Mouse (Mus musculus): ENCODE measurements at regions not wholly inside any gene's neighbourhood (a gene's known extent, or its start where the extent isn't known, plus 50 kb on each side); places are given as distances from the start of the nearest gene placed in this dataset.

- DNase-seq = no peak
These were observed 646.8 kb upstream of the Auts2 start for GRCm38 (mm10) chr5:133189798-133190571.

GRCm38 (mm10) chr5:133175636-133176035 is 632.5 kb upstream of the Auts2 start:
- no peak for DNase-seq

- peak; percentile 92 to 93 for DNase-seq
These were observed 630.1 kb upstream of the Auts2 start for GRCm38 (mm10) chr5:133173155-133173723.

GRCm38 (mm10) chr5:133172686-133173085 is 629.5 kb upstream of the Auts2 start:
- no peak for DNase-seq

- no peak for DNase-seq
These were observed 628.1 kb upstream of the Auts2 start for GRCm38 (mm10) chr5:133171266-133171665.

- no peak for DNase-seq
These were observed 624.4 kb upstream of the Auts2 start for GRCm38 (mm10) chr5:133167576-133167975.

GRCm38 (mm10) chr5:133167001-133167461 is 623.9 kb upstream of the Auts2 start:
- no peak for DNase-seq

GRCm38 (mm10) chr5:133156115-133156857 is 613.1 kb upstream of the Auts2 start:
- DNase-seq = no peak

GRCm38 (mm10) chr5:133145996-133146395 is 602.9 kb upstream of the Auts2 start:
- no peak for DNase-seq

GRCm38 (mm10) chr5:133143679-133144078 is 600.5 kb upstream of the Auts2 start:
- DNase-seq = no peak

GRCm38 (mm10) chr5:133142401-133143115 is 599.4 kb upstream of the Auts2 start:
- DNase-seq = no peak

GRCm38 (mm10) chr5:133131042-133131441 is 587.9 kb upstream of the Auts2 start:
- DNase-seq = no peak

- DNase-seq = no peak
These were observed 587.2 kb upstream of the Auts2 start for GRCm38 (mm10) chr5:133130316-133130715.

GRCm38 (mm10) chr5:133124223-133124622 is 581.1 kb upstream of the Auts2 start:
- DNase-seq = no peak

GRCm38 (mm10) chr5:133113946-133114345 is 570.8 kb upstream of the Auts2 start:
- no peak for DNase-seq

- no peak for DNase-seq
These were observed 570.0 kb upstream of the Auts2 start for GRCm38 (mm10) chr5:133113183-133113582.

- peak; percentile 16 to 35 for DNase-seq
These were observed 563.7 kb upstream of the Auts2 start for GRCm38 (mm10) chr5:133106691-133107354.

GRCm38 (mm10) chr5:133096340-133096739 is 553.2 kb upstream of the Auts2 start:
- no peak for DNase-seq

- no peak for DNase-seq
These were observed 541.7 kb upstream of the Auts2 start for GRCm38 (mm10) chr5:133084859-133085258.

- no peak for DNase-seq
These were observed 537.6 kb upstream of the Auts2 start for GRCm38 (mm10) chr5:133080751-133081150.

GRCm38 (mm10) chr5:133078916-133079315 is 535.8 kb upstream of the Auts2 start:
- no peak for DNase-seq

- no peak for DNase-seq
These were observed 535.2 kb upstream of the Auts2 start for GRCm38 (mm10) chr5:133078390-133078789.
